Mouse (Mus musculus): Measurements from ENCODE around the gene Sytl2.

Gene Sytl2

GRCm38 (mm10) chr7:90306968-90307367 lies 4.9 kb downstream of the Sytl2 start:
- in situ Hi-C loops (cut with MboI): no loop called here

- in situ Hi-C loops (cut with MboI): no loop called here
Observed at GRCm38 (mm10) chr7:90308003-90308402, 6.0 kb downstream of the Sytl2 start.

GRCm38 (mm10) chr7:90312151-90312883 lies 10.3 kb downstream of the Sytl2 start:
- in situ Hi-C loops (cut with MboI): no loop called here

- in situ Hi-C loops (cut with MboI): no loop called here
Observed at GRCm38 (mm10) chr7:90313421-90313820, 11.4 kb downstream of the Sytl2 start.

- in situ Hi-C loops (cut with MboI): no loop called here
Observed at GRCm38 (mm10) chr7:90316823-90317222, 14.8 kb downstream of the Sytl2 start.

GRCm38 (mm10) chr7:90319446-90319845 lies 17.4 kb downstream of the Sytl2 start:
- in situ Hi-C loops (cut with MboI): no loop called here

- in situ Hi-C loops (cut with MboI): no loop called here
Observed at GRCm38 (mm10) chr7:90320124-90320523, 18.1 kb downstream of the Sytl2 start.

GRCm38 (mm10) chr7:90325166-90325565 lies 23.1 kb downstream of the Sytl2 start:
- in situ Hi-C loops (cut with MboI): no loop called here

GRCm38 (mm10) chr7:90330200-90330599 lies 28.1 kb downstream of the Sytl2 start:
- in situ Hi-C loops (cut with MboI): no loop called here

GRCm38 (mm10) chr7:90332483-90333065 lies 30.5 kb downstream of the Sytl2 start:
- in situ Hi-C loops (cut with MboI): no loop called here

GRCm38 (mm10) chr7:90334362-90334761 lies 32.3 kb downstream of the Sytl2 start:
- in situ Hi-C loops (cut with MboI): no loop called here

- in situ Hi-C loops (cut with MboI): no loop called here
Observed at GRCm38 (mm10) chr7:90334831-90335230, 32.8 kb downstream of the Sytl2 start.

- in situ Hi-C loops (cut with MboI): no loop called here
Observed at GRCm38 (mm10) chr7:90335755-90336194, 33.7 kb downstream of the Sytl2 start.

- in situ Hi-C loops (cut with MboI): no loop called here
Observed at GRCm38 (mm10) chr7:90341212-90341957, 39.3 kb downstream of the Sytl2 start.

GRCm38 (mm10) chr7:90344903-90345302 lies 42.9 kb downstream of the Sytl2 start:
- in situ Hi-C loops (cut with MboI): no loop called here

- in situ Hi-C loops (cut with MboI): no loop called here
Observed at GRCm38 (mm10) chr7:90347779-90348437, 45.9 kb downstream of the Sytl2 start.

GRCm38 (mm10) chr7:90349014-90349413 lies 47.0 kb downstream of the Sytl2 start:
- in situ Hi-C loops (cut with MboI): no loop called here

GRCm38 (mm10) chr7:90352183-90352582 lies 50.1 kb downstream of the Sytl2 start:
- in situ Hi-C loops (cut with MboI): no loop called here

GRCm38 (mm10) chr7:90353488-90354228 lies 51.6 kb downstream of the Sytl2 start:
- in situ Hi-C loops (cut with MboI): no loop called here

GRCm38 (mm10) chr7:90354229-90354604 lies 52.2 kb downstream of the Sytl2 start:
- in situ Hi-C loops (cut with MboI): no loop called here

- in situ Hi-C loops (cut with MboI): no loop called here
Observed at GRCm38 (mm10) chr7:90355454-90355853, 53.4 kb downstream of the Sytl2 start.

GRCm38 (mm10) chr7:90355995-90356394 lies 53.9 kb downstream of the Sytl2 start:
- in situ Hi-C loops (cut with MboI): no loop called here

Data from mature B cell (primary cell).